Mouse (Mus musculus): ENCODE measurements around the gene Enox1.
A peak's percentile ranks its signal among the peaks of the same experiment; 100 is the strongest.

Gene Enox1

DNA sequence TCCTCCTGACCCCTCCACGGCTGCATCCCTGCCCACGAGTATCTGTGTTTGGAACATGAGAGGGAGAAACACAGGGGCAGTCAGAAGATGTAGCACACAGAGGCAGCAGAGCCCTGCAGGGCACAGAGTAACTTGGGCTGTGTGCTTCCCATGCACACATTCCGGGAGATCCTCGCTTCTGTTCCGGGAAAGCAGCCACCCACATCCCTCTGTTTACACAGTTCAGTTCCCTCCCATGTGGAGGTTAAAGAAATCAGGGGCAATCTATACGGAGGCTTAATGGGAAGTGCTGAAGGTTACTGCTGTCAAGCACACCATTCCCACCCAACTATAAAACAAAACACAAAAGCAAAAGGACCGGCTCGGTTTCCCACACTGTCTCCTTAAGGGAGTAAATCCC lies 516.6 kb downstream of the Enox1 start:
- no peak for DNase-seq (ENCODE audit: low read depth, low spot score)

- DNase-seq (ENCODE audit: low read depth, low spot score), result no peak
Observed at GRCm38 (mm10) chr14:77677951-77678350, 521.4 kb downstream of the Enox1 start.

DNA sequence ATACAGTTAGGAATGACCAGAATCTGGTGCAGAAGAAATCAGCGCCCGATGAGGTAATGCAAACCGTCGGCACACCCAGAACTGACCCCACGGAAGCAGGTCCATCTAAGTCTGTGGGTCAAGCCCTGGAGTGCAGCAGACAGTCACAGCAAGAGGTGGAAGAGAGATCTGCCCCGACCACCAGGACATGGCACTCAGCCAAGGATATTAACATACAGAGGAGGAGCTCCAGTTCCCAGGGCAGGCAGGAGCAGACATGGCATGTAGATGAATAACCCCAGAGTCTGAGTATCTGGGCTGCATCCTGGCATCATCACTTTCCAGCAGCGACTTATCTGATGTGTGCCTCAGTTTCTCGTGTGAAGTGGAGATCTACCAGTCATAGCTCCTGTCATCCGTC lies 523.3 kb downstream of the Enox1 start:
- DNase-seq (ENCODE audit: low read depth, low spot score), result no peak

DNA sequence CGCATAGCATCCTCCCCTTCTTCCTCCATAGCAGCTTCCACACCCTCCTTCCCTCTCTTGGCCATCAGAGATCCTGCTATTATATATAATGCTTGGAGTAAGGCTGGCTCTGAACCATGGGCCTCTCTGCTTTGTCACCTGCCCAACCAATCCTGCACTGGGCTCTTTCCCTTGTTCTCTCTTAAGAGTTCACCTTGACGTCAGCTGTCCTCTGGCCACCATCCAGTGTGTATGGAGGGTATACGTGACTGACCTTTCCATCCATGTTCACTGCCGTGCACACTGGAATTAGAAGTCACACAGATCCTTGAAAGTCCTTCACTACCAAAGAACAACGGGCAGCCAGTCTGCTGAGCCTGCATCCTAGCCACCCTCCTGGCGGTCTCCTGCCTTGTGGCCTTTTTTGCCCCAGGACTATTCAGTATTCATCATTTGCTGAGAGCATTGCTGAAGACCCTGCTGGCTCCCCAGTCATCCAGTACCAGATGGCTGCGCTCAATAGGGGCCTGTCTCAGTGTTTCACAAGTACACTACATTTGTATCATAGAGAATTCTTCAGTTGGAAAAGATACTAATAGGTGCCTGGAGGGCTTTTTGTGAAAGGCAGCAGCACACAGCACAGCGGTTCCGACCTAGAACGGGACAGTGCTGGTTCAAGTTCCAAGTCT lies 526.5 kb downstream of the Enox1 start:
- DNase-seq (ENCODE audit: low read depth, low spot score), result no peak

DNA sequence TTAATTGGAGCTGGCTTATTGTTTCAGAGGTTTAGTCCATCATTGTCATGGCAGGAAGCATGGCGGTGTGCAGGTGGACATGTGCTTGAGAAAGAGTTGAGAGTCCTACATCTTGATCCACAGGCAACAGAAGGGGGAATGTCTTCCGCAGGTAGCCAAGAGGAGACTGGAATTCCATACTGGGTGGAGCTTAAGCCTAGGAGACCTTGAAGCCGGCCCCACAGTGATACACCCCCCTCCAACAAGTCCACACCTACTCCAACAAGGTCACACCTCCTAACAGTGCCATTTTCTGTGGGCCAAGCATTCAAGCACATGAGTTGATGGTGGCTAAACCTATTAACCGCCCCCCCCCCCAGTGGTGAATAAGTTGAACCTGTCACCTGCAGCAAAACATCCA lies 533.3 kb downstream of the Enox1 start:
- no peak for DNase-seq (ENCODE audit: low read depth, low spot score)

GRCm38 (mm10) chr14:77705006-77705405 lies 548.4 kb downstream of the Enox1 start:
- DNase-seq (ENCODE audit: low read depth, low spot score), result no peak

DNA sequence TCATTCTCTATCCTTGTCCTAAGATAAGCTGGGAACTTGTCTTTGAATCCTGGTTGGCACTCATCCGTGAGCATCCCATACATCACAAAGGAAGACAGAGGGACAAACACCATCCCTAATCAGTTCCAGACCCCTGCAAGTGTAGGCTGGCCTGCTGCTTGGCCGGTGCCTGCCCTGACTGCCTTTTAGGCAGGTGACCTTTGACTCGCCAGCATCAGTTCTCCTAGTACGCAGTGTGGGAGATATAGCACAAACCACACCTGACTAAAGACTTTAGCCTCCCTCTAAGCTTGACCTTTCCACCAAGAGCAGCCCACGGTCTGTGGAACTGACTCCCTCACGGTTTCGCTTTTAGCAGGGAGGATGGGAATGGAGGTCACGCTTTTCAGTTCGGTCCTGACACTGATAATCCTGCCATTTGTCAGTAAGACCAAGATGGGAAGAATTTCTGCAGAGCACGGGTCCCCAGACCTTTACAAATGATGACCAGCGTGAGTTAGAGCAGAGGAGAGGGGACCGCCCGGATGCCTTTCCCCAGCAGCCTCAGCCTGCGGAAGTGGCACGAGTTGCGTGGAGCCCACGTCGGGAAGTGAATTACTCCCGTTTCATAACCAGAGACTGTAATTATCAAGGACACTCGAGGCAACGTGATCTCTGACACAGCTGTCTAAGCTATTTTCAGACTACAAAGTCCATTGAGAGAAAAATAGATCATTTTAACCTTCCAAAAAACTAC lies 550.1 kb downstream of the Enox1 start:
- peak; percentile 43 for DNase-seq (ENCODE audit: low read depth, low spot score)

DNA sequence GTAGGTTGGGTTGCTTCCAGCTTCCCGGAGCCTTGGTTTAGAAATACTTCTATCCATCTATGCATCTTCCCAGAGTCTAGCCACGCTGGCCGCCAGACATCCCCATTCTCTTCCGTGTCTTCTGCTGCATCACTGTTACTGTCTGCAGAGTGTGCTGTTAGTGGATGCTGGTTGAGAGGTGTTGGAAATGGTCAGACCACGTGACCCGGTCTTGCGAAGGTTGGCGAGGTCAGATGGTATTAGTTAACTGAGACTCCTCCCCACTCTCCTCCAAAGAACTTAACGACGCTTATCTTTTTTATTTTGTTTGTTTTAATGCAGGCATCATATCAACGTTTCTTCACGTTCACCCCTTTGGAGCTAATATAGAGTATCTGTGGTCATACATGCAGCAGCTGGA lies 550.7 kb downstream of the Enox1 start:
- no peak for DNase-seq (ENCODE audit: low read depth, low spot score)

GRCm38 (mm10) chr14:77708354-77709150 lies 552.0 kb downstream of the Enox1 start:
- no peak for DNase-seq (ENCODE audit: low read depth, low spot score)

GRCm38 (mm10) chr14:77714931-77715535 lies 558.5 kb downstream of the Enox1 start:
- no peak for DNase-seq (ENCODE audit: low read depth, low spot score)

DNA sequence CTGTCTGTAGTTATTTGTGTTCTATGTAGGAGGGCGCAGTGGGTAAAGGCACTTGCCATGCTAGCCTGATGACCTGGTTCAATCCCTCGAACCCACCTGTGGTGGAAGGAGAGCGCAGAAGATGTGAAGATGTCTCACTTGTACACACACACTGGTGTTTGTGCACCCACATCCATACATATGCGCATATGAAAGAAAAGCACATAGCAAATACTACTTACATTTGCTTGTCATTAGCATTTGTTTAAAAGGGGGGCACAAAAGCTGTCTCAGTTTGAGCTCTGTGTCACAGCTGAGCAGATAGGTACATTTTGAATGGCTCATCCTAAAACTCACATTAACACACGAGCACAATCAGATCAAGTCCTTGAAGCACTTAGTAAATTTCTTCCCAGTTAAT lies 560.4 kb downstream of the Enox1 start:
- no peak for DNase-seq (ENCODE audit: low read depth, low spot score)

GRCm38 (mm10) chr14:77718814-77719213 lies 562.3 kb downstream of the Enox1 start:
- DNase-seq (ENCODE audit: low read depth, low spot score), result no peak

DNA sequence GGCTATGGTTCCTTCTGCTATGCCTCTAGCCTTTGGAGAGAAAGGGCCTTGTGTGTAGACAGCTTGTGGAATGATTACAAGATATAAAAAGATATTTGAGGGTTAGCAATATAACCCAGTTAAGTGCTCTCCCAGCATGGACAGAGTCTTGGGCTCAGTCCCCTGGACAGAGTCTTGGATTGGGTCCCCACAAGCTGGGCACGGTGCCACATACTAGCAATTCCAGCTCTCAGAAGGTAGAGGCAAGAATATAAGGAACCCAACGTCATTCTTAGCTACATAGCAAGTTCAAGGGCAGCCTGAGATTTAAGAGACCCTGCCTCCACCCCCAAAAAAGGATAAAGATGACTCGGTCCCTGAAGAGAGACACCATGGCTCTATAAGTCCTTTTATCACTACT lies 581.5 kb downstream of the Enox1 start:
- DNase-seq (ENCODE audit: low read depth, low spot score), result no peak

DNA sequence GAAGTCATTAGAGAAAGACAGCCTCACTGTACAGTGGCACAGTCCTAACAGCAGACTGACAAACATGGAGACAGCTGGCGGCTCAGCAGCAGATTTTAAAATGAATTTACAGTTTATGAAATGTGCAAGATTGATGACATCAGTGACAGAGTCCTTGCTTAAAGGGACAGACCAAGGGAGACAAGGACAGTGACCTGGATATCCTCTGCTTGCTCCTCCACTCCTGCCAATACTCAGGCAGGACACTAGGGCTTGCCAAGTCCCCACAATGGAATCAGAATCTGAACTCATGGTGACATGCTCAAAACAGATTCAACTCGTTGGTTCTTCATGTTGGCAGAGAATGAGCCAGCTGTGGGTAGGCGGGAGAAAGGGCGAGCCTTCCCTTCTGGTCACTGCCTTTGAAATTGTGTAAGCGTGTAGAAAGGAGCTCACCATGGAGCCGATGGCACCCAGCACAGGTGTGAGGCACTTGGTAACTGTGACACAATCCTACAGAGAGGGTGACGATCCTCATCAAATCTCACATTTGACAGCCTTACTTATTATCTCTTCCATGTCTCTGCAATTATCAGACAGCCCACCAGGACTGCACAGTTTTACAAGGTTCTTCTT lies 582.3 kb downstream of the Enox1 start:
- DNase-seq (ENCODE audit: low read depth, low spot score), result no peak

DNA sequence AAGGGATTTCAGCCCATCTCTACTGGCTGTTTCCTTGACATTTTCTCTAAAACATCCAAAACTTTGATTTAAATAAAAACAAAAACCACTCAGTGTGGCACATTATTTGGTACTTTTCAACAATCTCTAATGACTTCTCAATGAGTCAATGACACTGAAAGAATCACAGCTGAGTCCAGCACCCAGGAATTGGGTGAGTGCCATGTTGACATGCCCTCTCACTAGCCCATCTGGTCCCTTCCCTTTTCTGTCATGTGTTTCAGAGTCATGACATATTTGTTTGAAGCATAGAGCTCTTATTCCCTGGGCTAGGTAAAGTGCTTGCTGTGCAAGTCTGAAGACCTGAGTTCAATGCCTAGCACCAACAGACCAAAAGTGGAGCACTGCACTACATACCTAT lies 582.8 kb downstream of the Enox1 start:
- DNase-seq (ENCODE audit: low read depth, low spot score), result no peak

GRCm38 (mm10) chr14:77744638-77745240 lies 588.2 kb downstream of the Enox1 start:
- no peak for DNase-seq (ENCODE audit: low read depth, low spot score)

DNA sequence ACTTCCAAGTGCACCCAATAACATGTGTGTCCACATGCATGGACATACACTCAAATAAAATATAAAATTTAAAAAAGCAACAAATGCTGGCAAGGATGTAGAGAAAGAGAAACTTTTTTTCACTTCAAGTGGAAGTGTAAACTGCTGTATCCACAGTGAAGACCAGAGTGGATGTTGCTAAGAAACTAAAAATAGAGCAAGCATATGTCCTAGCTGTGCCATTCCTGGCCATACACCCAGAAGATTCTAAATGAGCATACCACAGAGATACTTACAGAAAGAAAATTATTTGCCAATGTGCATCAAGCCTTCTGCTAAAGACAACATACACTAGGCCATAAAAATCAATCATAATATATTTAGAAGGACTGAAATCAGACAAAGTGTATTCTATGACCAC lies 592.4 kb downstream of the Enox1 start:
- no peak for DNase-seq (ENCODE audit: low read depth, low spot score)

All from mesoderm, embryonic 11.5 days (tissue).